Mouse (Mus musculus): ENCODE measurements around the gene Kdm6b. TPM values are rescaled to one million over a fixed set of nuclear protein-coding genes. Genes with fewer than 3 reads are reported as not detected.
A peak's percentile ranks its signal among the peaks of the same experiment; 100 is the strongest.

The Kdm6b gene
- polyA plus RNA-seq, 1 experiment from 2014 or later = 42.4 TPM

DNA sequence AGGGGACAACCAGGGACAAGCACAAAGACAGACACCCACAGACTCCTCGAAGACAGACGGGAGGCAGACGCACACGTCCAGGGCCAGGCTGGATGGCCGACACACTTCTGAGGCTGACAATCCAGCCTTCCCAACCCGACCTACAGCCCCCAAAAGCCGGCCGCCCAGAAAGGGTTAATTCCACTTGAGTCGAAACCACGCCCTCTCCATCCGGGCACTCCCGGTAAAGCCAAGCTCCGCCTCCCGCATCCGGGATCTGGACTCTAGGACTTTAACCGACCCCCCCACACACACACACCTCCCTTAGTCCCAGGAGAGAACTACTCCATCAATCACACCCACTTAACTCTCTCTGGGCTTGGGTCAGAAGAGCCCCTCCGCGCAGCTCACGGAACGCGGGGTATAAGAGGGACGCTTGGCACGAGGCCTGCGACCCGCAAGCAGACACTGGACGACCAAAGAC lies 2.4 kb downstream of the Kdm6b start:
- peak overlapping the region; percentile 98 for H3K4me2 ChIP-seq (ENCODE audit: low read depth, severe bottlenecking)
- H3K4me1 ChIP-seq (ENCODE audit: control insufficient read depth, insufficient read depth, low read length) = peaks cover 41% of the 10 kb centered on the region
- H3K9me3 ChIP-seq (ENCODE audit: control insufficient read depth, low read length) = no peaks in the 10 kb centered on the region
- DNase-seq (ENCODE audit: low spot score) (peak; percentile 99), ATAC-seq (ENCODE audit: insufficient number of reproducible peaks, low FRiP score, low TSS enrichment, low read depth) (peak; percentile 44)
- peak overlapping the region; percentile 89 for H3K9ac ChIP-seq (ENCODE audit: low read length)
- peaks cover 13% of the 10 kb centered on the region for H3K36me3 ChIP-seq (ENCODE audit: control insufficient read depth, insufficient read depth, low read length)
- peak overlapping the region; percentile 86 for H3K4me3 ChIP-seq (ENCODE audit: low read depth, low read length)
- H3K27ac ChIP-seq (replicated peaks; ENCODE audit: low read depth, low read length) = peak overlapping the region; percentile 75
- WGBS = 0% methylated on average over 21 of the region's 26 CpGs
- H3K27me3 ChIP-seq (ENCODE audit: control insufficient read depth, insufficient read depth, low read length) = no peaks in the 10 kb centered on the region

DNA sequence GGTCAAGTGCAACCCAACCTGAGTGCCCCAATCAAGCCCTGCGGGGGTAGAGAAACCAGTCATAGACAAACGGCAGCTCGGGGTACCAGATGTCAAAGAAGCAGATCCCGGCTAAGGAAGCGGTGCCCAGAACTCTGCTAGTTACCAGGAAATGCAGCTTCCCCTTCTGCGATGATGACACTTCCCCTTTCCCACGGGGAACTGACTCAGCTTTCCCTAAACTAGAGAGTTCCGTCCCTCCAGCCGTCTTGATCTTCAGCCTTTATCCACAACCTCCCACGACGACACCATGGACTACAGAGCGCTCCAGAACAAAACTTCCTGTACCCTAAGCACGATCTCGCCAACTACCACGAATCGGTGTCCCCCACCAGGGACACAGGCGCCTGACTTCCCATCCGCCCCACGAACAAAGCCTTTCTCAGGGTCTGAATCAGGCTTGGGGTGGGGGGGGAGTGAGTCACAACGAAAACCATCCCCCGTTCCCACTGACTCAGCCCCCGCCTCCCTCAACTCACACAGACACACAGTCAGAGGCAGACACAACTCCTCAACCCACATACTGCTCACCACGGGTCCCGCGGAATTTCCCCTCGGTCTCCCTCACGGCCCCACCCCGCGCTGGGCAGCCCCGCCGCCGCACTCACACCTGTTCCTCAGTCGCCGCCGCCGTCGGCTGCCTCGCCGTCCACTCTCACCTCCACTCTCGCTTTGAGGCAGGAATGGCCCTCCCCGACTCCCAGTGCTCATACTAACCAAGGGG lies 3.0 kb downstream of the Kdm6b start:
- Histone ChIP-seq H3K9me3 (ENCODE audit: control insufficient read depth, low read length) (no peaks in the 10 kb centered on the region), H3K4me3 (ENCODE audit: low read depth, low read length) (peak overlapping the region; percentile 86), H3K36me3 (ENCODE audit: control insufficient read depth, insufficient read depth, low read length) (peaks cover 19% of the 10 kb centered on the region), H3K4me1 (ENCODE audit: control insufficient read depth, insufficient read depth, low read length) (peaks cover 41% of the 10 kb centered on the region), H3K4me2 (ENCODE audit: low read depth, severe bottlenecking) (peak overlapping the region; percentile 98), H3K27ac (replicated peaks; ENCODE audit: low read depth, low read length) (peak overlapping the region; percentile 75), H3K27me3 (ENCODE audit: control insufficient read depth, insufficient read depth, low read length) (no peaks in the 10 kb centered on the region), H3K9ac (ENCODE audit: low read length) (peak overlapping the region; percentile 89)
- peak; percentile 57 for DNase-seq (ENCODE audit: low spot score)
- peak; percentile 0; the same call in 1 of the 2 replicates for ATAC-seq (ENCODE audit: insufficient number of reproducible peaks, low FRiP score, low TSS enrichment, low read depth)
- under 1% methylated on average over 41 of the region's 41 CpGs for WGBS

DNA sequence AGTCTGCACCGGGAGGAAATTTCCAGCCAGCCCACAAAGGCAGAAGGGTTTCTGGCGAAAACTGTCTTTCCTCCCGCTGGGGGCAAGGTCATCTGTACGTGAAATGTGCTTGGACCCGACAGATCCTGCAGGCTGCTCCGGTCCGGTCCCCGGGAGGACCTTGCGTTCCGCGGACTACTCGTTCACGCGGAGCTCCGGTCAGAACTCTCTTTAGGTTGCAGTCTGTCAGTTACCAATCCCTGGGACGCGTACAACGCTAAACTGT lies 3.5 kb downstream of the Kdm6b start:
- peak overlapping the region; percentile 89 for H3K9ac ChIP-seq (ENCODE audit: low read length)
- H3K27me3 ChIP-seq (ENCODE audit: control insufficient read depth, insufficient read depth, low read length) = no peaks in the 10 kb centered on the region
- peak overlapping the region; percentile 75 for H3K27ac ChIP-seq (replicated peaks; ENCODE audit: low read depth, low read length)
- DNase-seq (ENCODE audit: low spot score) (no peak), ATAC-seq (ENCODE audit: insufficient number of reproducible peaks, low FRiP score, low TSS enrichment, low read depth) (no peak)
- H3K4me3 ChIP-seq (ENCODE audit: low read depth, low read length) = peak overlapping the region; percentile 86
- H3K9me3 ChIP-seq (ENCODE audit: control insufficient read depth, low read length) = no peaks in the 10 kb centered on the region
- under 1% methylated on average over 18 of the region's 18 CpGs for WGBS
- peaks cover 41% of the 10 kb centered on the region for H3K4me1 ChIP-seq (ENCODE audit: control insufficient read depth, insufficient read depth, low read length)
- H3K4me2 ChIP-seq (ENCODE audit: low read depth, severe bottlenecking) = peak overlapping the region; percentile 98
- peaks cover 23% of the 10 kb centered on the region for H3K36me3 ChIP-seq (ENCODE audit: control insufficient read depth, insufficient read depth, low read length)

- under 1% methylated on average over 43 of the region's 46 CpGs for whole genome bisulfite sequencing
- Histone ChIP-seq H3K27me3 (ENCODE audit: control insufficient read depth, insufficient read depth, low read length) (no peaks in the 10 kb centered on the region), H3K36me3 (ENCODE audit: control insufficient read depth, insufficient read depth, low read length) (peaks cover 28% of the 10 kb centered on the region), H3K4me1 (ENCODE audit: control insufficient read depth, insufficient read depth, low read length) (peaks cover 41% of the 10 kb centered on the region), H3K4me3 (ENCODE audit: low read depth, low read length) (peak overlapping the region; percentile 86), H3K9me3 (ENCODE audit: control insufficient read depth, low read length) (no peaks in the 10 kb centered on the region), H3K4me2 (ENCODE audit: low read depth, severe bottlenecking) (peak overlapping the region; percentile 98), H3K9ac (ENCODE audit: low read length) (peak overlapping the region; percentile 89), H3K27ac (replicated peaks; ENCODE audit: low read depth, low read length) (peak overlapping the region; percentile 75)
- DNase-seq (ENCODE audit: low spot score) (peak; percentile 90), ATAC-seq (ENCODE audit: insufficient number of reproducible peaks, low FRiP score, low TSS enrichment, low read depth) (peak; percentile 36)
Measured at GRCm38 (mm10) chr11:69409378-69410044, 4.0 kb downstream of the Kdm6b start.

DNA sequence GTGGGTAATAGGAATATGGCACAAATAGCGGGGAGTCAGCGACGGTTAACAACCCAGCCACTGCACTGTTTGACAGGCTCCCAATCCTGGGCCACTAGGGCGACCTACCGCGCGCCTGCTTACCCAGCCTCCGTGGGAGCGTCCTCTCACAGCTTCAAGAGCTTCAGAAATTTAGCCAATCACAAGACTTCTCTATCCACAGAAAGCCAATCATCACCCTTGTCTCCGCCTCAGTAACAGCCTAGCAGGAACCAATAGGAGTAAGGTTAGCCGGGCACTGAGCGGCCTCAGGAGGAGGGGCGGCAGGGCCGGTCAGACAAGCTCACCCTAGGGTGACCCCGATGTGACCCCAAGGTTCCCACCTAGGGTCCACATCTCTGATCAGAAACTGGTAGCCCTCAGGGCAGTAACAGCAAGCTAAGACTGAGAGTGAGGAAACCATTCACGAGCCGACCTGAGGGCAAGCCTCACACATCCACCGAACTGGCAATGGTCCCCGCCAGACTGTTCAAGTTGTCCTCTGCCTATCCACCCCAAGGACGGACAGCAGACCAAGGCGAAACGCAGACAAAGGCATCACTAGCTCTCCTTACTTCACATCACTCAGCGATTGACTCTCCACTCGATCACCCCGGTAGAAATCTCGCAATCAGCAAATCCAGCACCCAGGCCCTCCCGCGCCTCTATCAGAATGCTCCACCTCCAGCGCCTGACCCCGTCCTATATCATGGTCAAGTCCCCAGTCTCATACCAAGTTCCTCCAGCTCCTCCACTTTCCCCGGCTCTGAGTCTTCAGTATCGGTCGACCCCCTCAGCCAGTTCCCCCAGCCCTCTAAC lies 4.7 kb downstream of the Kdm6b start:
- no peaks in the 10 kb centered on the region for H3K9me3 ChIP-seq (ENCODE audit: control insufficient read depth, low read length)
- peak overlapping the region; percentile 89 for H3K9ac ChIP-seq (ENCODE audit: low read length)
- H3K4me3 ChIP-seq (ENCODE audit: low read depth, low read length) = peak overlapping the region; percentile 86
- DNase-seq (ENCODE audit: low spot score) = peak; percentile 82
- peak; percentile 61 for ATAC-seq (ENCODE audit: insufficient number of reproducible peaks, low FRiP score, low TSS enrichment, low read depth)
- peaks cover 35% of the 10 kb centered on the region for H3K36me3 ChIP-seq (ENCODE audit: control insufficient read depth, insufficient read depth, low read length)
- peak overlapping the region; percentile 98 for H3K4me2 ChIP-seq (ENCODE audit: low read depth, severe bottlenecking)
- H3K4me1 ChIP-seq (ENCODE audit: control insufficient read depth, insufficient read depth, low read length) = peaks cover 34% of the 10 kb centered on the region
- no peaks in the 10 kb centered on the region for H3K27me3 ChIP-seq (ENCODE audit: control insufficient read depth, insufficient read depth, low read length)
- WGBS = under 1% methylated on average over 33 of the region's 33 CpGs
- peak overlapping the region; percentile 75 for H3K27ac ChIP-seq (replicated peaks; ENCODE audit: low read depth, low read length)

- Histone ChIP-seq H3K36me3 (ENCODE audit: control insufficient read depth, insufficient read depth, low read length) (peaks cover 40% of the 10 kb centered on the region), H3K9me3 (ENCODE audit: control insufficient read depth, low read length) (no peaks in the 10 kb centered on the region), H3K4me3 (ENCODE audit: low read depth, low read length) (no peak overlapping the region; the same call in 1 of the 2 replicates), H3K9ac (ENCODE audit: low read length) (no peak overlapping the region), H3K27me3 (ENCODE audit: control insufficient read depth, insufficient read depth, low read length) (no peaks in the 10 kb centered on the region), H3K27ac (replicated peaks; ENCODE audit: low read depth, low read length) (no peak overlapping the region), H3K4me1 (ENCODE audit: control insufficient read depth, insufficient read depth, low read length) (peaks cover 23% of the 10 kb centered on the region), H3K4me2 (ENCODE audit: low read depth, severe bottlenecking) (peak overlapping the region; percentile 98; the same call in 1 of the 2 replicates)
- ATAC-seq (ENCODE audit: insufficient number of reproducible peaks, low FRiP score, low TSS enrichment, low read depth) = no peak
- 86% methylated on average over 4 of the region's 4 CpGs for WGBS
- no peak for DNase-seq (ENCODE audit: low spot score)
Measured at GRCm38 (mm10) chr11:69407724-69408004, 5.8 kb downstream of the Kdm6b start.

- Histone ChIP-seq H3K4me1 (ENCODE audit: control insufficient read depth, insufficient read depth, low read length) (peaks cover 19% of the 10 kb centered on the region), H3K27ac (replicated peaks; ENCODE audit: low read depth, low read length) (no peak overlapping the region), H3K9ac (ENCODE audit: low read length) (no peak overlapping the region), H3K4me2 (ENCODE audit: low read depth, severe bottlenecking) (no peak overlapping the region), H3K27me3 (ENCODE audit: control insufficient read depth, insufficient read depth, low read length) (no peaks in the 10 kb centered on the region), H3K9me3 (ENCODE audit: control insufficient read depth, low read length) (no peaks in the 10 kb centered on the region), H3K36me3 (ENCODE audit: control insufficient read depth, insufficient read depth, low read length) (peaks cover 41% of the 10 kb centered on the region), H3K4me3 (ENCODE audit: low read depth, low read length) (no peak overlapping the region; the same call in 1 of the 2 replicates)
- WGBS = 90% methylated on average over 15 of the region's 16 CpGs
- DNase-seq (ENCODE audit: low spot score) = no peak
- no peak for ATAC-seq (ENCODE audit: insufficient number of reproducible peaks, low FRiP score, low TSS enrichment, low read depth)
Measured at GRCm38 (mm10) chr11:69406867-69407723, 6.4 kb downstream of the Kdm6b start.

All from limb, embryonic 11.5 days (tissue).